Mouse (Mus musculus) B cell, adult 62 days (primary cell): ENCODE results near the gene Vmn1r135. TPM values are rescaled to one million over a fixed set of nuclear protein-coding genes. Genes with fewer than 3 reads are reported as not detected.

Experiments
- total RNA-seq: library from RNA; stranded (reverse); gene quantifications from 4 replicates; pipeline ENCODE4 v1.2.4, GENCODE M21; 2023

Gene Vmn1r135
- not detected in 4 replicates for total RNA-seq

DNA sequence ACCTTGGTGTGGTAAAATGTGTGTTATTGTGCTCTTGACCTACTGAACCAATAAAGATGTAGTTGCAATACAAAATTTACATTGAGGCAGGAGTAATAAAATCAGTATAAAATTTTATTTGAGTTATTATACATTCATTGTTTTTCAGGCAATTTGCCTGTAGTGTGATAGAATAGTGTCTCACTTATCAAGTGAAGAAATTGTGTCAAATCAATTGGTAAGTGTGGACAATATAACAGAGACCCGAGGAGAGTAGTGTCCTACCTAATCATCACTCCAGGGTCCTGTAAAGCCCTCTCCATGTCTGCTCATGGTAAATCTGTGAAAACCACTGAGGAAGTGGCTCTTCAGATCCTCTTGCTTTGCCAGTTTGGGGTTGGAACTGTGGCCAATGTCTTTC lies at the start of gene Vmn1r135:
Vmn1r135 (plus strand) TSS at position 301 of the 400 bp plus-strand sequence.

DNA sequence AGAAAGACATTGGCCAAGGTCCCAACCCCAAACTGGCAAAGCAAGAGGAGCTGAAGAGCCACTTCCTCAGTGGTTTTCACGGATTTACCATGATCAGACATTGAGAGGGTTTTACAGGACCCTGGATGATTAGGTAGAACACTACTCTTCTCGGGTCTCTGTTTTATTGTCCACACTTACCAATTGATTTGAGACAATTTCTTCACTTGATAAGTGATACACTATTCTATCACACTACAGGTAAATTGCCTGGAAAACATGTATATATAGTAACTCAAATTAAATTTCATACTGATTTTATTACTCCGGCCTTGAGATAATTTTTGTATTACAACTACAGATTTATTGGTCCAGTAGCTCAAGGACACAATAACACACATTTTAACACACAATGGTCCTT lies 35.5 kb upstream of the Vmn1r135 start, which contains the start of gene Gm4177:
Gm4177 (minus strand) TSS at position 101 of the 400 bp plus-strand sequence.

DNA sequence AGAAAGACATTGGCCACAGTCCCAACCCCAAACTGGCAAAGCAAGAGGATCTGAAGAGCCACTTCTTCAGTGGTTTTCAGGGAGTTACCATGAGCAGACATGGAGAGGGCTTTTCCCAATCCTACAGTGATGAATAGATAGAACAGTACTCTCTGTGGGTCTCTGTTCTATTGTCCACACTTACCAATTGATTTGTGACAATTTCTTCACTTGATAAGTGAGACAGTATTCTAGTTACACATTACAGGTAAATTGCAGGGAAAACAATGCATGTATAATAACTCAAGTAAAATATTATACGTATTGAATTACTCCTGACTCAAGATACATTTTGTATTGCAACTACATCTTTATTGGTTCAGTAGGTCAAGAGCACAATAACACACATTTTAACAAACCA lies 12.0 kb downstream of the Vmn1r135 start, which contains the start of gene Gm5725:
Gm5725 (minus strand) TSS at position 101 of the 400 bp plus-strand sequence.

Other genes starting within 250 kb of the Vmn1r135 start
- not detected in 4 replicates for gene Vmn1r132, start 218.3 kb upstream of the Vmn1r135 start, total RNA-seq
- not detected in 4 replicates for gene Gm4175, start 70.9 kb upstream of the Vmn1r135 start, total RNA-seq
- gene Gm4177, start 35.6 kb upstream of the Vmn1r135 start, total RNA-seq, result not detected in 4 replicates
- not detected in 4 replicates for gene Gm5725, start 11.9 kb downstream of the Vmn1r135 start, total RNA-seq
- not detected in 4 replicates for gene Gm5891, start 88.9 kb downstream of the Vmn1r135 start, total RNA-seq
- gene Vmn1r137, start 162.2 kb downstream of the Vmn1r135 start, total RNA-seq, result not detected in 4 replicates
- gene Vmn1r138, start 196.5 kb downstream of the Vmn1r135 start, total RNA-seq, result not detected in 4 replicates
- gene Gm6176, start 224.0 kb downstream of the Vmn1r135 start, total RNA-seq, result not detected in 4 replicates
- gene Vmn1r139, start 236.7 kb downstream of the Vmn1r135 start, total RNA-seq, result not detected in 4 replicates